8 mouse cellular contexts compared by ENCODE assay signal in the genomic region with DNA sequence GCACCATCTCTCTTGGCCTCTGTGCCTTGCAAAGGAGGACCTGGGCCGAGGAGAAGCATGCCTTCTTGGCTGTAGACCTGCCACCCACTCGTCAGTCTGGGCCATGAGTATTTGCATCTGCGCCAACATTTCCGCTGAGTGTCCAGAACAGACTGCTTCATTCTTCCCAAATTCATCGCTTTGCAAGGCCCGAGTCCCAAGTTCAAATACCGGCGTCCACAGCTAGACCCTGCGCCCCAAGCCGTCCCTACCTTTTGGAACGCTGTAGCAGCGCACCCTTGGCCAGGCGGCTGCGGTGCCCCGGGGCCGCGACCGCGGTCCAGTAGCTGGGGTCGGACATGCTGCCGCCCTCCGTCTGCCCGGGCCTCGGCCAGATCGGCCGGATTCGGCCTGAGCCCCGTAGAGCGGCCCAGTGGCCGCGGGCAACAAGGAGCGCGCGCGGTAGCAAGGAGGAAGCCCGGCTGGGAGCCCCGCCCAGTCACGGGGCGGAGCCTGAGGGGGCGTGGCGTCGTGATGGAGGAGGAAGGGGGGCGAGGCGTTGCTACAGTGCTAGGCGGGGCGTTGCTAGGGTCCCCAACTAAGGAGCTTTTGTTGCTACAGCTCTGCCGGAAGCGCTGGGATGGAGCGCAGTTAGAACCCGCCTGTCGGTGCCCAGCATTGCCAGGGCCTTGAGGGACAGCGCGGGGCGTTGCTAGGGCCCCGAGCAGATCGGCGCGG. TPM values are rescaled to one million over a fixed set of nuclear protein-coding genes. Genes with fewer than 3 reads are reported as not detected.
DNase-seq lines count a peak whose midpoint lies in the region; ATAC-seq and TF ChIP-seq lines count a peak whose summit lies in the region.

No protein-coding gene starts in this region.

- DNase-seq in G1E (ENCODE audit: low spot score), result peak; percentile 81
- peak; percentile 85 to 90 for DNase-seq in cerebellum, adult 18-20 months
- peak; percentile 96 for DNase-seq in forebrain, postnatal 0 days
- DNase-seq in layer of hippocampus, adult 9-10 months (ENCODE audit: low spot score), result peak; percentile 96
- DNase-seq in ovary, postnatal 10 days (ENCODE audit: low spot score), result peak; percentile 96
- DNase-seq in thymus, postnatal 10 days (ENCODE audit: low spot score in 2 of 2), result peak; percentile 98 to 100

- TF ChIP-seq CTCF in G1E (IDR thresholded peaks at IDR 0.05; ENCODE audit: low read depth, low read length), result no peak
- TF ChIP-seq CTCF in forebrain, postnatal 0 days (IDR thresholded peaks at IDR 0.05; ENCODE audit: low read depth), result no peak

- peak overlapping the region; percentile 90 for H3K4me3 ChIP-seq in G1E (ENCODE audit: low read depth, low read length)
- H3K4me3 ChIP-seq in forebrain, postnatal 0 days (ENCODE audit: low read depth, low read length), result peak overlapping the region; percentile 63
- peak overlapping the region; percentile 78 for H3K4me3 ChIP-seq in lung, embryonic 16.5 days (ENCODE audit: low read length)

- peak overlapping the region; percentile 87 for H3K9ac ChIP-seq in forebrain, postnatal 0 days
- H3K9ac ChIP-seq in lung, embryonic 16.5 days (ENCODE audit: low read length), result peak overlapping the region; percentile 93

- peaks cover 82% of the 10 kb centered on the region for H3K4me1 ChIP-seq in G1E (ENCODE audit: insufficient read depth, low read depth, low read length)
- H3K4me1 ChIP-seq in forebrain, postnatal 0 days (ENCODE audit: insufficient read depth), result peaks cover 19% of the 10 kb centered on the region
- H3K4me1 ChIP-seq in lung, embryonic 16.5 days (replicated peaks; ENCODE audit: control insufficient read depth, insufficient read depth, low read length), result peaks cover 34% of the 10 kb centered on the region

- 3% methylated on average over 58 of the region's 58 CpGs for WGBS in forebrain, postnatal 0 days
- 2% methylated on average over 58 of the region's 58 CpGs for WGBS in lung, embryonic 16.5 days

- no peaks in the 10 kb centered on the region; the same call in 1 of the 2 replicates for H3K27me3 ChIP-seq in G1E (ENCODE audit: insufficient read depth, low read length)
- no peaks in the 10 kb centered on the region for H3K27me3 ChIP-seq in forebrain, postnatal 0 days (ENCODE audit: insufficient read depth, low read length)
- H3K27me3 ChIP-seq in lung, embryonic 16.5 days (ENCODE audit: control insufficient read depth, insufficient read depth, low read depth, low read length), result no peaks in the 10 kb centered on the region

- H3K9me3 ChIP-seq in G1E (replicated peaks), result no peaks in the 10 kb centered on the region
- no peaks in the 10 kb centered on the region for H3K9me3 ChIP-seq in forebrain, postnatal 0 days (ENCODE audit: low read length)
- no peaks in the 10 kb centered on the region for H3K9me3 ChIP-seq in lung, embryonic 16.5 days (ENCODE audit: control insufficient read depth, low read length)

- peak overlapping the region; percentile 85 for H3K4me2 ChIP-seq in forebrain, postnatal 0 days (ENCODE audit: low read depth)
- H3K4me2 ChIP-seq in lung, embryonic 16.5 days (ENCODE audit: low read depth, low read length), result peak overlapping the region; percentile 62

- peak overlapping the region; percentile 88 for H3K27ac ChIP-seq in forebrain, postnatal 0 days (ENCODE audit: low read depth, low read length)
- peak overlapping the region; percentile 83 for H3K27ac ChIP-seq in lung, embryonic 16.5 days (ENCODE audit: low read length)

- H3K36me3 ChIP-seq in G1E (replicated peaks), result peaks cover 66% of the 10 kb centered on the region
- peaks cover 24% of the 10 kb centered on the region for H3K36me3 ChIP-seq in forebrain, postnatal 0 days (ENCODE audit: insufficient read depth)
- peaks cover 4% of the 10 kb centered on the region; the same call in 1 of the 2 replicates for H3K36me3 ChIP-seq in lung, embryonic 16.5 days (ENCODE audit: control insufficient read depth, insufficient read depth, low read length)

- ATAC-seq in G1E (ENCODE audit: extremely low read depth, insufficient number of reproducible peaks, low FRiP score, poor library complexity, severe bottlenecking), result peak; percentile 50
- peak; percentile 88 for ATAC-seq in forebrain, postnatal 0 days
- peak; percentile 69 for ATAC-seq in hematopoietic stem cell, adult 5-6 weeks (replicated peaks in 1 of 2; ENCODE audit: insufficient read depth in 1 of 2, low FRiP score in 2 of 2, low TSS enrichment in 1 of 2, low read depth in 1 of 2, poor library complexity in 2 of 2, severe bottlenecking in 2 of 2)
- ATAC-seq in lung, embryonic 16.5 days (ENCODE audit: low read depth), result peak; percentile 84

RNA-seq across cellular contexts. Expression of a gene that starts 12.7 kb away (rescaled TPM):
- total RNA-seq in G1E (2014; fragmentation: Nextera tagmentation) (79.8 and 104 TPM in 2 replicates), G1E (2017) (15.7 and 18.9 TPM in 2 replicates)
- polyA plus RNA-seq in G1E (2012), result 323 and 357 TPM in 2 replicates
- 26.2 and 60.0 TPM in 2 replicates for total RNA-seq in forebrain, postnatal 0 days (2014; rRNA removed)
- polyA plus RNA-seq in forebrain, postnatal 0 days (2015; fragmentation: Nextera tagmentation; extraction: Ambion mirVana), result 20.3 and 25.2 TPM in 2 replicates
- 14.4 and 28.0 TPM in 2 replicates for total RNA-seq in hematopoietic stem cell, adult 5-6 weeks (2017)
- polyA plus RNA-seq in lung, embryonic 16.5 days (2015; fragmentation: Nextera tagmentation; extraction: Ambion mirVana), result 13.7 and 14.3 TPM in 2 replicates

RNA-seq across cellular contexts. Expression of a gene that starts 15.6 kb away (rescaled TPM):
- total RNA-seq in G1E (2014; fragmentation: Nextera tagmentation), result 7.1 and 16.3 TPM in 2 replicates
- total RNA-seq in G1E (2017), result 11.8 and 13.3 TPM in 2 replicates
- 55.0 and 68.8 TPM in 2 replicates for polyA plus RNA-seq in G1E (2012)
- total RNA-seq in forebrain, postnatal 0 days (2014; rRNA removed), result 160 and 170 TPM in 2 replicates
- 147 and 153 TPM in 2 replicates for polyA plus RNA-seq in forebrain, postnatal 0 days (2015; fragmentation: Nextera tagmentation; extraction: Ambion mirVana)
- total RNA-seq in hematopoietic stem cell, adult 5-6 weeks (2017), result 13.3 and 15.0 TPM in 2 replicates
- 56.0 and 56.8 TPM in 2 replicates for polyA plus RNA-seq in lung, embryonic 16.5 days (2015; fragmentation: Nextera tagmentation; extraction: Ambion mirVana)

RNA-seq across cellular contexts. Expression of a gene that starts 16.1 kb away (rescaled TPM):
- total RNA-seq in G1E (2014; fragmentation: Nextera tagmentation) (1.9 and 2.7 TPM in 2 replicates), G1E (2017) (2.3 and 3.1 TPM in 2 replicates)
- polyA plus RNA-seq in G1E (2012), result 4.6 and 5.6 TPM in 2 replicates
- total RNA-seq in forebrain, postnatal 0 days (2014; rRNA removed), result 0.05 TPM in 1 of 2 replicates, not detected in the other
- not detected in 2 replicates for polyA plus RNA-seq in forebrain, postnatal 0 days (2015; fragmentation: Nextera tagmentation; extraction: Ambion mirVana)
- 6.1 and 9.8 TPM in 2 replicates for total RNA-seq in hematopoietic stem cell, adult 5-6 weeks (2017)
- 0.24 and 0.69 TPM in 2 replicates for polyA plus RNA-seq in lung, embryonic 16.5 days (2015; fragmentation: Nextera tagmentation; extraction: Ambion mirVana)

RNA-seq across cellular contexts. Expression of a gene that starts 31.4 kb away (rescaled TPM):
- total RNA-seq in G1E (2014; fragmentation: Nextera tagmentation), result 63.1 and 67.1 TPM in 2 replicates
- 13.5 and 13.9 TPM in 2 replicates for total RNA-seq in G1E (2017)
- polyA plus RNA-seq in G1E (2012), result 89.1 and 101 TPM in 2 replicates
- total RNA-seq in forebrain, postnatal 0 days (2014; rRNA removed), result 33.7 and 39.9 TPM in 2 replicates
- polyA plus RNA-seq in forebrain, postnatal 0 days (2015; fragmentation: Nextera tagmentation; extraction: Ambion mirVana), result 60.4 and 61.9 TPM in 2 replicates
- total RNA-seq in hematopoietic stem cell, adult 5-6 weeks (2017), result 7.0 and 7.1 TPM in 2 replicates
- 37.1 and 39.2 TPM in 2 replicates for polyA plus RNA-seq in lung, embryonic 16.5 days (2015; fragmentation: Nextera tagmentation; extraction: Ambion mirVana)

RNA-seq across cellular contexts. Expression of a gene that starts 37.7 kb away (rescaled TPM):
- total RNA-seq in G1E (2014; fragmentation: Nextera tagmentation) (11.2 and 11.4 TPM in 2 replicates), G1E (2017) (4.6 and 7.0 TPM in 2 replicates)
- polyA plus RNA-seq in G1E (2012), result 10.8 and 15.4 TPM in 2 replicates
- 450 and 499 TPM in 2 replicates for total RNA-seq in forebrain, postnatal 0 days (2014; rRNA removed)
- polyA plus RNA-seq in forebrain, postnatal 0 days (2015; fragmentation: Nextera tagmentation; extraction: Ambion mirVana), result 632 and 673 TPM in 2 replicates
- 2.6 and 3.6 TPM in 2 replicates for total RNA-seq in hematopoietic stem cell, adult 5-6 weeks (2017)
- 14.8 and 16.2 TPM in 2 replicates for polyA plus RNA-seq in lung, embryonic 16.5 days (2015; fragmentation: Nextera tagmentation; extraction: Ambion mirVana)

Comparison
In these comparisons a context has a peak if more than half of its experiments do, and no peak if none do; other contexts are left out.
1. Peak in every context shown above with its lines: DNase-seq, ATAC-seq, H3K4me3 ChIP-seq and H3K27ac ChIP-seq.